Mouse (Mus musculus): ENCODE results near the gene Inafm2. TPM values are rescaled to one million over a fixed set of nuclear protein-coding genes. Genes with fewer than 3 reads are reported as not detected.
A peak's percentile ranks its signal among the peaks of the same experiment; 100 is the strongest.

The Inafm2 gene
- polyA plus RNA-seq, 1 experiment from 2014 or later, result 19.8 TPM

GRCm38 (mm10) chr2:118708472-118708871, 37.1 kb upstream of the Inafm2 start:
- H3K4me1 ChIP-seq, result peaks cover 55% of the 10 kb centered on the region
- no peaks in the 10 kb centered on the region for H3K36me3 ChIP-seq (replicated peaks)
- DNase-seq (ENCODE audit: extremely low spot score, low spot score), result no peak
- H3K4me3 ChIP-seq, result no peak overlapping the region
- 67% methylated on average over 4 of the region's 4 CpGs for WGBS
- H3K27ac ChIP-seq, result no peak overlapping the region
- H3K27me3 ChIP-seq (ENCODE audit: poor library complexity, severe bottlenecking), result peaks cover 100% of the 10 kb centered on the region
- H3K9me3 ChIP-seq, result no peaks in the 10 kb centered on the region

- Histone ChIP-seq H3K4me3 (no peak overlapping the region), H3K27ac (no peak overlapping the region), H3K9me3 (no peaks in the 10 kb centered on the region), H3K4me1 (peaks cover 56% of the 10 kb centered on the region), H3K36me3 (replicated peaks) (no peaks in the 10 kb centered on the region), H3K27me3 (ENCODE audit: poor library complexity, severe bottlenecking) (peaks cover 98% of the 10 kb centered on the region)
- WGBS, result 36% methylated on average over 4 of the region's 4 CpGs
- DNase-seq (ENCODE audit: extremely low spot score, low spot score), result no peak
Observed at GRCm38 (mm10) chr2:118709655-118710221, 35.8 kb upstream of the Inafm2 start.

- 1% methylated on average over 36 of the region's 36 CpGs for WGBS
- peak overlapping the region; percentile 74 for H3K27ac ChIP-seq
- H3K4me1 ChIP-seq, result peaks cover 56% of the 10 kb centered on the region
- H3K27me3 ChIP-seq (ENCODE audit: poor library complexity, severe bottlenecking), result peaks cover 95% of the 10 kb centered on the region
- no peaks in the 10 kb centered on the region for H3K9me3 ChIP-seq
- H3K4me3 ChIP-seq, result peak overlapping the region; percentile 53
- peak; percentile 61 for DNase-seq (ENCODE audit: extremely low spot score, low spot score)
- H3K36me3 ChIP-seq (replicated peaks), result no peaks in the 10 kb centered on the region
Observed at GRCm38 (mm10) chr2:118711038-118711494, 34.5 kb upstream of the Inafm2 start.

- H3K27ac ChIP-seq, result no peak overlapping the region
- WGBS, result 92% methylated on average over 6 of the region's 6 CpGs
- H3K27me3 ChIP-seq (ENCODE audit: poor library complexity, severe bottlenecking), result peaks cover 93% of the 10 kb centered on the region
- H3K4me3 ChIP-seq, result no peak overlapping the region
- no peaks in the 10 kb centered on the region for H3K36me3 ChIP-seq (replicated peaks)
- DNase-seq (ENCODE audit: extremely low spot score, low spot score), result no peak
- H3K9me3 ChIP-seq, result no peaks in the 10 kb centered on the region
- H3K4me1 ChIP-seq, result peaks cover 44% of the 10 kb centered on the region
Observed at GRCm38 (mm10) chr2:118713631-118714030, 31.9 kb upstream of the Inafm2 start.

- H3K4me1 ChIP-seq, result peaks cover 43% of the 10 kb centered on the region
- WGBS, result 54% methylated on average over 4 of the region's 4 CpGs
- peak overlapping the region; percentile 16; the same call in 1 of the 2 replicates for H3K27ac ChIP-seq
- H3K36me3 ChIP-seq (replicated peaks), result no peaks in the 10 kb centered on the region
- DNase-seq (ENCODE audit: extremely low spot score, low spot score), result no peak
- H3K9me3 ChIP-seq, result no peaks in the 10 kb centered on the region
- no peak overlapping the region for H3K4me3 ChIP-seq
- H3K27me3 ChIP-seq (ENCODE audit: poor library complexity, severe bottlenecking), result peaks cover 90% of the 10 kb centered on the region
Observed at GRCm38 (mm10) chr2:118714230-118714629, 31.3 kb upstream of the Inafm2 start.

GRCm38 (mm10) chr2:118716677-118717076, 28.9 kb upstream of the Inafm2 start:
- H3K4me3 ChIP-seq, result no peak overlapping the region
- no peaks in the 10 kb centered on the region for H3K9me3 ChIP-seq
- H3K4me1 ChIP-seq, result peaks cover 20% of the 10 kb centered on the region
- no peak overlapping the region for H3K27ac ChIP-seq
- no peaks in the 10 kb centered on the region for H3K36me3 ChIP-seq (replicated peaks)
- WGBS, result 84% methylated on average over 5 of the region's 5 CpGs
- peaks cover 73% of the 10 kb centered on the region for H3K27me3 ChIP-seq (ENCODE audit: poor library complexity, severe bottlenecking)
- DNase-seq (ENCODE audit: extremely low spot score, low spot score), result no peak

GRCm38 (mm10) chr2:118723693-118724486, 21.7 kb upstream of the Inafm2 start:
- Histone ChIP-seq H3K9me3 (no peaks in the 10 kb centered on the region), H3K36me3 (replicated peaks) (no peaks in the 10 kb centered on the region), H3K27me3 (ENCODE audit: poor library complexity, severe bottlenecking) (peaks cover 69% of the 10 kb centered on the region), H3K27ac (no peak overlapping the region), H3K4me3 (no peak overlapping the region), H3K4me1 (peaks cover 13% of the 10 kb centered on the region)
- WGBS, result 87% methylated on average over 15 of the region's 15 CpGs
- no peak for DNase-seq (ENCODE audit: extremely low spot score, low spot score)

GRCm38 (mm10) chr2:118725511-118725910, 20.0 kb upstream of the Inafm2 start:
- Histone ChIP-seq H3K27me3 (ENCODE audit: poor library complexity, severe bottlenecking) (peaks cover 78% of the 10 kb centered on the region), H3K36me3 (replicated peaks) (no peaks in the 10 kb centered on the region), H3K27ac (no peak overlapping the region), H3K4me1 (peaks cover 20% of the 10 kb centered on the region), H3K4me3 (no peak overlapping the region), H3K9me3 (no peaks in the 10 kb centered on the region)
- WGBS, result 88% methylated on average over 4 of the region's 4 CpGs
- no peak for DNase-seq (ENCODE audit: extremely low spot score, low spot score)

- no peaks in the 10 kb centered on the region for H3K9me3 ChIP-seq
- no peaks in the 10 kb centered on the region for H3K36me3 ChIP-seq (replicated peaks)
- H3K27ac ChIP-seq, result no peak overlapping the region
- H3K27me3 ChIP-seq (ENCODE audit: poor library complexity, severe bottlenecking), result peaks cover 91% of the 10 kb centered on the region
- H3K4me1 ChIP-seq, result peaks cover 22% of the 10 kb centered on the region
- no peak for DNase-seq (ENCODE audit: extremely low spot score, low spot score)
- WGBS, result 81% methylated on average over 2 of the region's 2 CpGs
- H3K4me3 ChIP-seq, result no peak overlapping the region
Observed at GRCm38 (mm10) chr2:118726873-118727272, 18.7 kb upstream of the Inafm2 start.

- peaks cover 19% of the 10 kb centered on the region for H3K4me1 ChIP-seq
- WGBS, result 25% methylated on average over 9 of the region's 9 CpGs
- H3K4me3 ChIP-seq, result no peak overlapping the region
- H3K27ac ChIP-seq, result no peak overlapping the region
- H3K27me3 ChIP-seq (ENCODE audit: poor library complexity, severe bottlenecking), result peaks cover 91% of the 10 kb centered on the region
- no peaks in the 10 kb centered on the region for H3K9me3 ChIP-seq
- H3K36me3 ChIP-seq (replicated peaks), result no peaks in the 10 kb centered on the region
- DNase-seq (ENCODE audit: extremely low spot score, low spot score), result no peak
Observed at GRCm38 (mm10) chr2:118727911-118728310, 17.6 kb upstream of the Inafm2 start.

- H3K4me3 ChIP-seq, result no peak within 1 kb of the TSS
- H3K4me1 ChIP-seq, result peaks cover 18% of the 10 kb centered on the region
- WGBS, result 14% methylated on average over 7 of the region's 7 CpGs
- H3K36me3 ChIP-seq (replicated peaks), result no peaks in the 10 kb centered on the region
- DNase-seq (ENCODE audit: extremely low spot score, low spot score), result no peak
- no peaks in the 10 kb centered on the region for H3K9me3 ChIP-seq
- H3K27me3 ChIP-seq (ENCODE audit: poor library complexity, severe bottlenecking), result peaks cover 90% of the 10 kb centered on the region
- H3K27ac ChIP-seq, result no peak within 1 kb of the TSS
Observed at GRCm38 (mm10) chr2:118728337-118728736, 17.2 kb upstream of the Inafm2 start, which contains the start of gene Plcb2. TSS of gene Plcb2 (minus strand) at chr2:118728438.

- H3K27me3 ChIP-seq (ENCODE audit: poor library complexity, severe bottlenecking), result peaks cover 91% of the 10 kb centered on the region
- DNase-seq (ENCODE audit: extremely low spot score, low spot score), result no peak
- 51% methylated on average over 4 of the region's 4 CpGs for WGBS
Observed at GRCm38 (mm10) chr2:118729194-118729593, 16.4 kb upstream of the Inafm2 start.

More at GRCm38 (mm10) chr2:118729194-118729593, 16.4 kb upstream of the Inafm2 start:
- no peak overlapping the region for H3K27ac ChIP-seq
- no peaks in the 10 kb centered on the region for H3K9me3 ChIP-seq
- H3K36me3 ChIP-seq (replicated peaks), result no peaks in the 10 kb centered on the region
- peaks cover 18% of the 10 kb centered on the region for H3K4me1 ChIP-seq
- H3K4me3 ChIP-seq, result no peak overlapping the region
